Mouse (Mus musculus) liver, embryonic 12.5 days (tissue): Measurements from ENCODE around the gene Gsdma2. TPM values are rescaled to one million over a fixed set of nuclear protein-coding genes. Genes with fewer than 3 reads are reported as not detected.

ENCODE experiments used
- ATAC-seq: fragments of 200-750 bp; cut with Nextera tagmentation; 2 replicates; pipeline ENCODE4 v1.8.0; 2017; ENCODE audit warnings: moderate number of reproducible peaks, mild to moderate bottlenecking, moderate library complexity
- H3K27ac ChIP-seq: fragments of 300-500 bp; sonication (generic); 2 replicates; pipeline ENCODE4 v1.5.1; 2016; ENCODE audit warnings: mild to moderate bottlenecking
- H3K27me3 ChIP-seq: fragments of 300-500 bp; sonication (generic); replicated peaks from 2 replicates; pipeline ENCODE4 v1.6.1; 2016; ENCODE audit warnings: mild to moderate bottlenecking, moderate library complexity
- H3K36me3 ChIP-seq: fragments of 300-500 bp; sonication (generic); 2 replicates; pipeline ENCODE4 v1.6.1; 2016; ENCODE audit warnings: mild to moderate bottlenecking, moderate library complexity
- H3K4me1 ChIP-seq: fragments of 300-500 bp; sonication (generic); 2 replicates; pipeline ENCODE4 v1.6.1; 2016
- H3K4me2 ChIP-seq: fragments of 300-500 bp; sonication (generic); 2 replicates; pipeline ENCODE4 v1.6.1; 2016; ENCODE audit warnings: mild to moderate bottlenecking, moderate library complexity
- H3K4me3 ChIP-seq: fragments of 300-500 bp; sonication (generic); 2 replicates; pipeline ENCODE4 v1.5.1; 2016; ENCODE audit warnings: mild to moderate bottlenecking, moderate library complexity
- H3K9ac ChIP-seq: fragments of 300-500 bp; sonication (generic); 2 replicates; pipeline ENCODE4 v1.6.1; 2016; ENCODE audit warnings: mild to moderate bottlenecking, moderate library complexity
- H3K9me3 ChIP-seq: fragments of 300-500 bp; sonication (generic); replicated peaks from 2 replicates; pipeline ENCODE4 v1.6.1; 2016; ENCODE audit warnings: mild to moderate bottlenecking, moderate library complexity
- WGBS: fragments of 180-500 bp; shearing (Covaris S2); methylation state at CpG from one replicate; pipeline ENCODE4 v1.1.7; 2016; ENCODE audit not compliant: insufficient replicate concordance; 5-methylcytosine and 5-hydroxymethylcytosine counted together
- polyA plus RNA-seq: library from polyadenylated mRNA; unstranded; fragments of >200 nt; fragmentation: Nextera tagmentation; extraction: Ambion mirVana; gene quantifications from 2 replicates; pipeline ENCODE4 v1.2.1, GENCODE M21; 2016

Gsdma2 gene
- polyA plus RNA-seq, 1 experiment from 2014 or later = not detected

- Histone ChIP-seq H3K36me3 (peaks cover 86% of the 10 kb centered on the region), H3K27ac (no peak overlapping the region), H3K4me1 (peaks cover 16% of the 10 kb centered on the region), H3K9ac (no peak overlapping the region), H3K4me3 (no peak overlapping the region), H3K27me3 (no peaks in the 10 kb centered on the region), H3K4me2 (no peak overlapping the region), H3K9me3 (no peaks in the 10 kb centered on the region)
- 0 out of 2 replicates have a peak, but pooled peaks have one; percentile 32 for ATAC-seq
- WGBS = 79% methylated on average over 7 of the region's 8 CpGs
Observed at GRCm38 (mm10) chr11:98688009-98688408, 41.5 kb downstream of the Gsdma2 start.

DNA sequence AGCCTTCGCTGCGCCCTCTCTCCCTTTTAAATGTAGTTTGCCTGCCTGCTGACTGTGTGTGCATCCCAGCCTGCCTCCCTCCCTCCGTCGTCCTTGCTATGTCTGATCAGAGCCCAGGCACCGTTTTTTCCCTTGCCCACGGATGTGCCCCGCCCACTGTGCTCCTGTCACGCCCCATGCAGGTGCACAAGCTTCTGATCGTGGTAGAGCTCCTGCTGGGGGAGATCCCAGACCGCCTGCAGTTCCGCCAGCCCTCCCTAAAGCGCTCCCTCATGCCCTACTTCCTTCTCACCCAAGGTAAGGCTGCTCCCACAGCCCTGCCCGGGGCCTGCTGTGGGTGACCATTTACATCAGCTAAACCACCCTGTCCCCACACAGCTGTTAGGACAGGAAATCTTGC lies 46.6 kb downstream of the Gsdma2 start:
- Histone ChIP-seq H3K36me3 (peaks cover 83% of the 10 kb centered on the region), H3K4me2 (no peak overlapping the region), H3K27ac (no peak overlapping the region), H3K9me3 (no peaks in the 10 kb centered on the region), H3K4me1 (no peaks in the 10 kb centered on the region), H3K4me3 (no peak overlapping the region), H3K9ac (no peak overlapping the region), H3K27me3 (no peaks in the 10 kb centered on the region)
- no peak for ATAC-seq
- WGBS = 64% methylated on average over 13 of the region's 13 CpGs

DNA sequence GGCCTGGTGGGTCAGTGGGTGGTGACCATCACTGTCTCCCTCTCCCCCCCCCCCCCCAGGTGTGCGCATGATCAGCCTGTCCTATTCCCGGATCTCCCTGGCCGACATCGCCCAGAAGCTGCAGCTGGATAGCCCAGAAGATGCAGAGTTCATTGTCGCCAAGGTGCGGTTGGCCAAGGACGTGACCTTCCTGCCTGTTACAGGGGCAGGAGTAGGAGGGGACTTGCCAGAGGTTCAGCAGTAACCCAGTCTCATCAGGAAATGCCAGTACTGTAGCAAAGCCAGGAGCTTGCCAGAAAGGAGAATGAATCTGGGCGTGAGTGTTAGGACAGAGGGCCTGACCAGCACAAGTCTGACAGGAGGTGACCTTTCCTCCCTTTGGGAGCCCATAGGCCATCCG lies 47.2 kb downstream of the Gsdma2 start:
- H3K4me2 ChIP-seq = no peak overlapping the region
- peaks cover 79% of the 10 kb centered on the region for H3K36me3 ChIP-seq
- no peaks in the 10 kb centered on the region for H3K27me3 ChIP-seq
- H3K4me3 ChIP-seq = no peak overlapping the region
- 86% methylated on average over 9 of the region's 9 CpGs for WGBS
- H3K27ac ChIP-seq = no peak overlapping the region
- H3K9me3 ChIP-seq = no peaks in the 10 kb centered on the region
- no peaks in the 10 kb centered on the region for H3K4me1 ChIP-seq
- no peak for ATAC-seq
- H3K9ac ChIP-seq = no peak overlapping the region

DNA sequence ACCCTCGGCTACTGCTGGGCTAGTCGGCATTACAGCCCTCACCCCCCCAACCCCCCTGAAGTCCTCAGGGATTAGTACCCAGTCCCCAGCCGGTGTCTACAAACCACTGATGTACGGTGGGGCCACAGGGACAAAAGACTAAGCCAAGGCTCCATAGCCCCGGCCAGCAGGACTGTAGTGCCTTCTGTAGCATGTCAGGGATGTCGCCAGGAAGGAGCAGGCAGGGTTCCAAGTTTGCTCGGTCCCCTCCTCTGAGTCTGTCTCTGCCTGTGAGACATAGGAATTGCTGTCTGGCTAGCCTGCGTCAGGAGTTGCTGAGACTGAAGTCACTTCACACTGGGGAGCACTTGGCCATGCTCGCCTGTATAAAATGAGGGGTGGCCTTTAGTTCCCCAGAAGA lies 47.7 kb downstream of the Gsdma2 start:
- Histone ChIP-seq H3K9me3 (no peaks in the 10 kb centered on the region), H3K36me3 (peaks cover 76% of the 10 kb centered on the region)
- 85% methylated on average over 9 of the region's 9 CpGs for WGBS

DNA sequence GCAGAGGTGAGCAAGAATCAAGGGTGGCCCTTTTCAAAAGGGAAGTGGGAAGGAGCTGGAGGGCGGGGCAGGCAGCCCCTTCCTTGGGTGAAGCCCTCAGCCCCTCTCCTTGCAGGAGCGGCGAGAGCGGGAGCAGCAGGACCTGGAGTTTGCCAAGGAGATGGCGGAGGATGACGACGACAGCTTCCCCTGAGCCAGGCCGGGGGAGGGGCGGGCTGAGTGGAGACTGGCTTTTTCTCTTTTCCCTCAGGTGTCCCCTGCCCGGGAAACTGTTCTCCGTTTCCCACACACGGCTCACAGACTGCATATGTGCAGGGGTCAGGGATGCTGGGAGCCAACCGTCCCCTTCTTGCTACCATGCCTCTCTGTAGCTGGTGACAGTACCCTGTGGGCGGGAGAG lies 48.8 kb downstream of the Gsdma2 start:
- 74% methylated on average over 14 of the region's 14 CpGs for WGBS
- no peak for ATAC-seq
- H3K27me3 ChIP-seq = peaks cover 3% of the 10 kb centered on the region; the same call in 1 of the 2 replicates
- H3K9me3 ChIP-seq = no peaks in the 10 kb centered on the region
- peaks cover 65% of the 10 kb centered on the region for H3K36me3 ChIP-seq
- H3K4me1 ChIP-seq = no peaks in the 10 kb centered on the region
- H3K4me2 ChIP-seq = no peak overlapping the region
- no peak overlapping the region for H3K4me3 ChIP-seq
- no peak overlapping the region for H3K9ac ChIP-seq
- H3K27ac ChIP-seq = no peak overlapping the region

More for the DNA sequence above, 47.7 kb downstream of the Gsdma2 start:
- ATAC-seq = no peak
- H3K4me3 ChIP-seq = no peak overlapping the region
- H3K4me2 ChIP-seq = no peak overlapping the region
- H3K4me1 ChIP-seq = no peaks in the 10 kb centered on the region
- H3K27me3 ChIP-seq = no peaks in the 10 kb centered on the region
- H3K9ac ChIP-seq = no peak overlapping the region
- H3K27ac ChIP-seq = no peak overlapping the region

GRCm38 (mm10) chr11:98696454-98697216 lies 50.1 kb downstream of the Gsdma2 start:
- no peak overlapping the region for H3K9ac ChIP-seq
- no peak overlapping the region for H3K4me3 ChIP-seq
- no peak for ATAC-seq
- H3K36me3 ChIP-seq = peaks cover 53% of the 10 kb centered on the region
- H3K4me2 ChIP-seq = no peak overlapping the region
- H3K4me1 ChIP-seq = no peaks in the 10 kb centered on the region
- H3K27ac ChIP-seq = no peak overlapping the region
- H3K9me3 ChIP-seq = no peaks in the 10 kb centered on the region
- peaks cover 15% of the 10 kb centered on the region for H3K27me3 ChIP-seq
- WGBS = 82% methylated on average over 14 of the region's 14 CpGs

DNA sequence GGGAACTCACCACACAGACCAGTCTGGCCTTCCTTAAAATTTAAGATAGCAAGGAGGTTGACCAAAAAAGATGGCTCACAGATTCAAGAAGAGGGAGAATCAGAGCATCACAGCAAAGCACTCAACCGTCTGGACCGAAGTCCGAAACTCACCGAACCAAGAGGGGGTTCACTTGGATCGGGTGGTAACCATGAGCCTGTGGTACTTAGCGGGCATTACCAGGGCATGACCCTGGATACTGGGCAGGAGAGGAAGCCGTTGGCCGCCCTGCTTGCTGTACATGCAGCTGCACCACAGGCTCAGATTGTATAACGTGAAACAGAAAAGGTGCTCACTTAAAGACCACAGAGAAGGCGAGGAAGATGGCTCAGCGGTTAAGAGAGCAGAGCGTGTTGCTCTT lies 50.7 kb downstream of the Gsdma2 start:
- no peak for ATAC-seq
- Histone ChIP-seq H3K36me3 (peaks cover 47% of the 10 kb centered on the region), H3K9ac (no peak overlapping the region), H3K4me1 (no peaks in the 10 kb centered on the region), H3K4me2 (no peak overlapping the region), H3K4me3 (no peak overlapping the region), H3K27ac (no peak overlapping the region), H3K9me3 (no peaks in the 10 kb centered on the region), H3K27me3 (peaks cover 15% of the 10 kb centered on the region)
- 85% methylated on average over 12 of the region's 12 CpGs for WGBS

- H3K4me2 ChIP-seq = no peak overlapping the region
- H3K36me3 ChIP-seq = peaks cover 30% of the 10 kb centered on the region
- no peaks in the 10 kb centered on the region for H3K9me3 ChIP-seq
- H3K4me1 ChIP-seq = peaks cover 6% of the 10 kb centered on the region
- no peak overlapping the region for H3K27ac ChIP-seq
- no peak for ATAC-seq
- 78% methylated on average over 16 of the region's 16 CpGs for WGBS
- no peak overlapping the region for H3K9ac ChIP-seq
- H3K4me3 ChIP-seq = no peak overlapping the region
- H3K27me3 ChIP-seq = peaks cover 15% of the 10 kb centered on the region
Observed at GRCm38 (mm10) chr11:98698849-98699640, 52.5 kb downstream of the Gsdma2 start.

DNA sequence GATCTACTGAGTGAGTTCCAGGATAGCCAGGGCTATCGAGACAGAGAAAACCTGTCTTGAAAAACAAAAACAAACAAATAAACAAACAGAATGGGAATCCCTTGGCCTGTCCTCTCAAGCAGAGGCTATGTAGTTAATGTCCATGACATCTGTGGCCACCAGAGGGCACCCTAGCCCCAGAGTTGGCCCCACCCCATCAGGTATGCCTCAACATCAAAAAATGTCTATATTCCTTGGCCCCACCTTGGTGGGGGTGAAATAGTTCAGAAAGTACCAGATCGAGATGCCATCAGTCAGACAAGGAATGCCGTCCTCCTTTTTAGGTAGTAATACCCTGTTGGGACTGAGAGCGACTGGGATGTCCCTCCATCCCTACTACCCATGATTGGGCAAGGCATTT lies 53.4 kb downstream of the Gsdma2 start:
- H3K27ac ChIP-seq = no peak overlapping the region
- H3K4me2 ChIP-seq = no peak overlapping the region
- 32% methylated on average over 4 of the region's 4 CpGs for WGBS
- no peak overlapping the region for H3K4me3 ChIP-seq
- H3K27me3 ChIP-seq = peaks cover 15% of the 10 kb centered on the region
- no peaks in the 10 kb centered on the region for H3K9me3 ChIP-seq
- peaks cover 30% of the 10 kb centered on the region for H3K36me3 ChIP-seq
- H3K9ac ChIP-seq = no peak overlapping the region
- H3K4me1 ChIP-seq = peaks cover 6% of the 10 kb centered on the region
- ATAC-seq = peak; percentile 63; the same call in 1 of the 2 replicates

DNA sequence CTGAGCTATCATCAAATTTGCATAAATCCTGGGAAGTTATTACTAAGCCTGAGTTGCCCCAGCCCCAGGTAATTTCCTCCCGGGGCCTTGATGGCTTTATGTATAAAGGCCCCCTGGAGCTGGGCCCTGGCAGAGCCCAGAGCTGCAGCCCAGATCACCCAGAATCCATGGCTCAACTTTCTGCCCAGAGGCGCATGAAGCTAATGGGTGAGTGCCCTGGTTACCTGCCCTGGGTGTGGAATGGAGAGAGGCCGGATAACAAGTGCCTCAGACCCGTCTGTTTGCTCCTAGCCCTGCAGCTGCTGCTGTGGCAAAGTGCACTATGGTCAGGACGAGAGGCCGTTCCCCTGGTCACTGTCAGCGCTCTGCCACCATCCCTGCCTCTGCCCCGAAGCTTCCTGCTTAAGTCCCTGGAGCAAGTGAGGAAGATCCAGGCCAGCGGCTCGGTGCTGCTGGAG lies 54.7 kb downstream of the Gsdma2 start, which contains the start of gene Csf3:
TSS of gene Csf3 (plus strand) at position 51 of the 458 bp plus-strand sequence.
- Histone ChIP-seq H3K9ac (no peak within 1 kb of the TSS), H3K9me3 (no peaks in the 10 kb centered on the region), H3K4me2 (no peak within 1 kb of the TSS), H3K27me3 (peaks cover 15% of the 10 kb centered on the region), H3K4me3 (no peak within 1 kb of the TSS), H3K4me1 (peaks cover 6% of the 10 kb centered on the region), H3K36me3 (peaks cover 30% of the 10 kb centered on the region), H3K27ac (no peak within 1 kb of the TSS)
- WGBS = 51% methylated on average over 10 of the region's 10 CpGs
- no peak for ATAC-seq

GRCm38 (mm10) chr11:98702323-98702722 lies 55.8 kb downstream of the Gsdma2 start:
- no peak overlapping the region for H3K4me3 ChIP-seq
- H3K9me3 ChIP-seq = no peaks in the 10 kb centered on the region
- WGBS = 67% methylated on average over 5 of the region's 5 CpGs
- no peak overlapping the region for H3K9ac ChIP-seq
- no peak for ATAC-seq
- H3K36me3 ChIP-seq = peaks cover 34% of the 10 kb centered on the region
- no peak overlapping the region for H3K4me2 ChIP-seq
- H3K4me1 ChIP-seq = peaks cover 6% of the 10 kb centered on the region
- peaks cover 15% of the 10 kb centered on the region for H3K27me3 ChIP-seq
- H3K27ac ChIP-seq = no peak overlapping the region

DNA sequence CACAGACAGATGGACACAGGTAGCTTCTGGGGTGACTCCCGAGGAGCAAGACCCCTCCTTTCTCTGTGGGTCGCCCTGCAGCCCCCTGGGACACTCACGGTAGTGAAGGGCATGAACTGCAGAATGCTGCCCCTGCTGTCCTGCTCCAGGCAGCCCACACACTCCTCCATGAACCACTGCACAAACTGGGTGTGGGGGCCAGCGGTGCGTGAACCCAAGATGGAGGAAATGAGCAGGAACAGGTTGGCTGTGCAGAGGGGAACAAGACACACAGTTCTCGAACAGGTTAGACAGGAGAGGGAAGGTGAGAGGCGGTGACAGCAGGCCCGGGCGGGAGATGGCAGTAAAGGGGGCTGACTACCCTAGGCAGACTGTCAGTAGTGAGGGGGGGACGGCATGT lies 58.5 kb downstream of the Gsdma2 start:
- 88% methylated on average over 10 of the region's 10 CpGs for WGBS
- Histone ChIP-seq H3K36me3 (peaks cover 61% of the 10 kb centered on the region), H3K27ac (no peak overlapping the region), H3K9ac (no peak overlapping the region), H3K4me1 (peaks cover 27% of the 10 kb centered on the region), H3K9me3 (no peaks in the 10 kb centered on the region), H3K4me2 (no peak overlapping the region), H3K27me3 (peaks cover 15% of the 10 kb centered on the region), H3K4me3 (no peak overlapping the region)
- no peak for ATAC-seq
